Mouse (Mus musculus) myocyte (in vitro differentiated cells): ENCODE results near the gene Ncoa3.

Source experiments
- CEBPB ChIP-seq: IDR thresholded peaks from 2 replicates; pipeline ENCODE4 v1.6.1; 2011; ENCODE audit warnings: mild to moderate bottlenecking, moderate library complexity; ENCODE audit not compliant: poor library complexity, insufficient read depth, severe bottlenecking
- E2F4 ChIP-seq: IDR thresholded peaks from one replicate; pipeline ENCODE4 v1.6.1; 2011; ENCODE audit warnings: mild to moderate bottlenecking, control low read depth, moderate library complexity; ENCODE audit not compliant: insufficient read depth
- MAX ChIP-seq: IDR thresholded peaks from one replicate; pipeline ENCODE4 v1.6.1; 2011; ENCODE audit warnings: low read depth, mild to moderate bottlenecking, control low read depth
- POLR2A ChIP-seq: IDR thresholded peaks from one replicate; pipeline ENCODE4 v1.6.1; 2011; ENCODE audit warnings: low read depth, mild to moderate bottlenecking, control low read depth, moderate library complexity; ENCODE audit not compliant: insufficient read length
- REST ChIP-seq: IDR thresholded peaks from one replicate; pipeline ENCODE4 v1.6.1; 2011; ENCODE audit warnings: mild to moderate bottlenecking, control low read depth, moderate library complexity; ENCODE audit not compliant: insufficient read depth, insufficient read length
- TCF12 ChIP-seq: IDR thresholded peaks from one replicate; pipeline ENCODE4 v1.6.1; 2011; ENCODE audit warnings: mild to moderate bottlenecking, control low read depth; ENCODE audit not compliant: poor library complexity, insufficient read depth, severe bottlenecking
- USF1 ChIP-seq: IDR thresholded peaks from one replicate; pipeline ENCODE4 v1.6.1; 2011; ENCODE audit warnings: low read depth, mild to moderate bottlenecking, control low read depth, moderate library complexity

GRCm38 (mm10) chr2:166000242-166000641, 7.8 kb downstream of the Ncoa3 start:
- no peak for TF ChIP-seq POLR2A
- TF ChIP-seq USF1: no peak
- no peak for TF ChIP-seq TCF12
- TF ChIP-seq CEBPB: no peak
- TF ChIP-seq E2F4: no peak
- TF ChIP-seq REST: no peak
- no peak for TF ChIP-seq MAX
